Mouse (Mus musculus) liver, embryonic 11.5 days (tissue): ENCODE results near the gene Calb2. TPM values are rescaled to one million over a fixed set of nuclear protein-coding genes. Genes with fewer than 3 reads are reported as not detected.

Experiments used
- ATAC-seq: fragments of 200-750 bp; cut with Nextera tagmentation; replicated peaks from 2 replicates; pipeline ENCODE4 v1.8.0; 2017; ENCODE audit warnings: moderate number of reproducible peaks, mild to moderate bottlenecking, moderate TSS enrichment, moderate library complexity; ENCODE audit not compliant: low FRiP score
- DNase-seq: peaks from one replicate; pipeline ENCODE4 v3.0.0-alpha.2; 2017; ENCODE audit warnings: low spot score
- H3K27ac ChIP-seq: fragments of 300-500 bp; sonication (generic); 2 replicates; pipeline ENCODE4 v1.5.1; 2014; ENCODE audit warnings: mild to moderate bottlenecking, low read depth, low read length, control low read depth
- H3K27me3 ChIP-seq: fragments of 300-500 bp; sonication (generic); replicated peaks from 2 replicates; pipeline ENCODE4 v1.6.1; 2014; ENCODE audit warnings: low read length, mixed read lengths; ENCODE audit not compliant: control insufficient read depth, insufficient read depth
- H3K36me3 ChIP-seq: fragments of 300-500 bp; sonication (generic); 2 replicates; pipeline ENCODE4 v1.6.1; 2014; ENCODE audit warnings: mild to moderate bottlenecking, low read length, moderate library complexity, mixed read lengths; ENCODE audit not compliant: control insufficient read depth, insufficient read depth
- H3K4me1 ChIP-seq: fragments of 300-500 bp; sonication (generic); replicated peaks from 2 replicates; pipeline ENCODE4 v1.6.1; 2014; ENCODE audit warnings: low read length, mixed read lengths; ENCODE audit not compliant: control insufficient read depth, insufficient read depth
- H3K4me2 ChIP-seq: fragments of 300-500 bp; sonication (generic); 2 replicates; pipeline ENCODE4 v1.6.1; 2014; ENCODE audit warnings: mild to moderate bottlenecking, control low read depth, moderate library complexity
- H3K4me3 ChIP-seq: fragments of 300-500 bp; sonication (generic); 2 replicates; pipeline ENCODE4 v1.5.1; 2014; ENCODE audit warnings: low read depth, low read length, control low read depth
- H3K9ac ChIP-seq: fragments of 300-500 bp; sonication (generic); 2 replicates; pipeline ENCODE4 v1.6.1; 2014; ENCODE audit warnings: low read depth, low read length, control low read depth
- H3K9me3 ChIP-seq: fragments of 300-500 bp; sonication (generic); 2 replicates; pipeline ENCODE4 v1.6.1; 2016; ENCODE audit warnings: low read length, inconsistent platforms, mixed read lengths; ENCODE audit not compliant: control insufficient read depth
- WGBS: fragments of 180-500 bp; shearing (Covaris S2); extraction: QIAGEN DNeasy Blood & Tissue Kit; methylation state at CpG from one replicate; pipeline ENCODE4 v1.1.7; 2014; 5-methylcytosine and 5-hydroxymethylcytosine counted together
- polyA plus RNA-seq: library from polyadenylated mRNA; unstranded; fragments of >200 nt; fragmentation: Nextera tagmentation; extraction: Ambion mirVana; gene quantifications from 2 replicates; pipeline ENCODE4 v1.2.1, GENCODE M21; 2014

Calb2 gene
- polyA plus RNA-seq: 0.25 and 0.49 TPM in 2 replicates

GRCm38 (mm10) chr8:110168046-110168445, at the start of gene Calb2:
Gene Calb2, minus strand, starts transcription at chr8:110168210.
- DNase-seq (peak; percentile 55), ATAC-seq (peak; percentile 61)
- Histone ChIP-seq H3K27me3 (peaks cover 25% of the 10 kb centered on the region), H3K4me2 (peak within 1 kb of the TSS; percentile 46), H3K27ac (no peak within 1 kb of the TSS), H3K9me3 (no peaks in the 10 kb centered on the region), H3K9ac (no peak within 1 kb of the TSS), H3K36me3 (no peaks in the 10 kb centered on the region), H3K4me3 (no peak within 1 kb of the TSS), H3K4me1 (no peaks in the 10 kb centered on the region)
- under 1% methylated on average over 31 of the region's 33 CpGs for WGBS

GRCm38 (mm10) chr8:110217681-110218131, 49.7 kb upstream of the Calb2 start:
- peak; percentile 99 for ATAC-seq

GRCm38 (mm10) chr8:110217198-110217597, 49.2 kb upstream of the Calb2 start:
- ATAC-seq: peak; percentile 5; the same call in 1 of the 2 replicates

More at GRCm38 (mm10) chr8:110217681-110218131, 49.7 kb upstream of the Calb2 start:
- Histone ChIP-seq H3K27me3 (no peaks in the 10 kb centered on the region), H3K9me3 (no peaks in the 10 kb centered on the region; the same call in 1 of the 2 replicates), H3K9ac (peak overlapping the region; percentile 55), H3K36me3 (peaks cover 17% of the 10 kb centered on the region), H3K27ac (no peak overlapping the region), H3K4me2 (peak overlapping the region; percentile 66), H3K4me3 (peak overlapping the region; percentile 63), H3K4me1 (no peaks in the 10 kb centered on the region)
- peak; percentile 99 for DNase-seq
- WGBS: under 1% methylated on average over 43 of the region's 43 CpGs

GRCm38 (mm10) chr8:110216253-110216652, 48.2 kb upstream of the Calb2 start:
- 70% methylated on average over 5 of the region's 5 CpGs for WGBS
- H3K4me3 ChIP-seq: no peak overlapping the region
- no peaks in the 10 kb centered on the region; the same call in 1 of the 2 replicates for H3K9me3 ChIP-seq
- no peak overlapping the region for H3K27ac ChIP-seq
- no peak for DNase-seq
- H3K9ac ChIP-seq: no peak overlapping the region
- no peak overlapping the region for H3K4me2 ChIP-seq
- H3K4me1 ChIP-seq: no peaks in the 10 kb centered on the region
- H3K36me3 ChIP-seq: peaks cover 3% of the 10 kb centered on the region; the same call in 1 of the 2 replicates
- ATAC-seq: no peak
- H3K27me3 ChIP-seq: no peaks in the 10 kb centered on the region

More at GRCm38 (mm10) chr8:110217198-110217597, 49.2 kb upstream of the Calb2 start:
- no peak overlapping the region for H3K27ac ChIP-seq
- H3K4me1 ChIP-seq: no peaks in the 10 kb centered on the region
- peaks cover 12% of the 10 kb centered on the region for H3K36me3 ChIP-seq
- no peaks in the 10 kb centered on the region for H3K27me3 ChIP-seq
- WGBS: 42% methylated on average over 5 of the region's 5 CpGs
- H3K4me3 ChIP-seq: peak overlapping the region; percentile 63
- peak overlapping the region; percentile 66 for H3K4me2 ChIP-seq
- DNase-seq: no peak
- H3K9me3 ChIP-seq: no peaks in the 10 kb centered on the region; the same call in 1 of the 2 replicates
- H3K9ac ChIP-seq: no peak overlapping the region

GRCm38 (mm10) chr8:110215365-110215764, 47.4 kb upstream of the Calb2 start, which contains the start of gene Cmtr2:
Gene Cmtr2, plus strand, starts transcription at chr8:110215665.
- Histone ChIP-seq H3K36me3 (no peaks in the 10 kb centered on the region), H3K4me3 (no peak within 1 kb of the TSS), H3K9ac (no peak within 1 kb of the TSS), H3K27ac (no peak within 1 kb of the TSS), H3K27me3 (no peaks in the 10 kb centered on the region), H3K4me1 (no peaks in the 10 kb centered on the region), H3K9me3 (no peaks in the 10 kb centered on the region), H3K4me2 (no peak within 1 kb of the TSS)
- WGBS: 76% methylated on average over 7 of the region's 7 CpGs
- no peak for ATAC-seq
- no peak for DNase-seq

GRCm38 (mm10) chr8:110201806-110202205, 33.8 kb upstream of the Calb2 start:
- Histone ChIP-seq H3K27me3 (no peaks in the 10 kb centered on the region), H3K9me3 (no peaks in the 10 kb centered on the region), H3K4me2 (no peak overlapping the region), H3K4me1 (no peaks in the 10 kb centered on the region), H3K36me3 (no peaks in the 10 kb centered on the region), H3K9ac (no peak overlapping the region), H3K4me3 (no peak overlapping the region), H3K27ac (no peak overlapping the region)
- 38% methylated on average over 11 of the region's 11 CpGs for whole genome bisulfite sequencing
- DNase-seq: no peak
- ATAC-seq: no peak

GRCm38 (mm10) chr8:110196678-110197077, 28.7 kb upstream of the Calb2 start:
- no peaks in the 10 kb centered on the region for H3K9me3 ChIP-seq
- no peak overlapping the region for H3K27ac ChIP-seq
- ATAC-seq (no peak), DNase-seq (peak; percentile 41)
- H3K4me3 ChIP-seq: no peak overlapping the region
- 1% methylated on average over 5 of the region's 5 CpGs for WGBS
- no peak overlapping the region for H3K9ac ChIP-seq
- no peaks in the 10 kb centered on the region for H3K27me3 ChIP-seq
- no peak overlapping the region for H3K4me2 ChIP-seq
- H3K36me3 ChIP-seq: no peaks in the 10 kb centered on the region
- H3K4me1 ChIP-seq: no peaks in the 10 kb centered on the region

GRCm38 (mm10) chr8:110188961-110189750, 21.1 kb upstream of the Calb2 start:
- no peak overlapping the region for H3K9ac ChIP-seq
- H3K4me3 ChIP-seq: no peak overlapping the region
- no peaks in the 10 kb centered on the region for H3K4me1 ChIP-seq
- H3K36me3 ChIP-seq: no peaks in the 10 kb centered on the region
- H3K27ac ChIP-seq: no peak overlapping the region
- no peak for DNase-seq
- H3K4me2 ChIP-seq: no peak overlapping the region
- H3K27me3 ChIP-seq: no peaks in the 10 kb centered on the region; the same call in 1 of the 2 replicates
- no peak for ATAC-seq
- 32% methylated on average over 8 of the region's 8 CpGs for WGBS
- H3K9me3 ChIP-seq: no peaks in the 10 kb centered on the region
